Mouse (Mus musculus): ENCODE data around the gene E2f8.

GRCm38 (mm10) chr7:48880591-48881481, 560 bp downstream of the E2f8 start:
- TF ChIP-seq CTCF (IDR thresholded peaks at IDR 0.05; ENCODE audit: low read depth) (no peak), EP300 (IDR thresholded peaks at IDR 0.05; ENCODE audit: low read depth) (peak; percentile 58; the same call in 1 of the 2 replicates)
